ENCODE assay signal across 7 mouse cellular contexts in the genomic region with DNA sequence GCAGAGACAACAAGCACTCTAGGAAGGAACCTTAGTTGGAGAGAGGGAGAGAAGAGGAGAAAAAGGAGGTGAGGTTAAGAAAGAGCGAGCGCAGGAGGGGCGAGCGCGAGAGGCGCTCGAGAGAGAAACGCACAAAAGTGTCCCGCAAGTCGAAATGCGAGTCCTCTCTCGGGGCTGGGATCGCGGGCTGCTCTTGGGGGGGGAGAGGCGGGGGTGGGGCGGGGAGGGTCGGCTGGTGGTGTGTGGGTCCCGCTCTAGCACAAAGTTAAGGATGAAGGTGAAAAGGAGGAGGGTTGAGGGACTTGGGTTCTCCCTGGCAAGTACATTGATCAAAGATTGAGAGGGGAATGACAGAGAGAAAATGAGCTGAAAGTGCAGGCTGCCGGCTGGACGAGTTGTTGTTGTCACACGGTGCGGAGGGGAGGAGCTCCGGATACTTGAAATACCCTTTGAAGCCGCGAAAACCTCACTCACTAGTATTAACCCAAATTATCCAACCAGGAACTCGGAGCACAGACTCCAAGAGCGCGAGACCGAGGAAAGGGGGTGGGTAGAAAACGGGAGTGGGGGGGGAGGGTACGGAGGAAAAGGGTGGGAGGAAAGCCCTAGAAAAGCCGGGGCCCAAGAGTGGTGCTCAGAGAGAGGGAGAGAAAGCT. TPM values are rescaled to one million over a fixed set of nuclear protein-coding genes. Genes with fewer than 3 reads are reported as not detected.
DNase-seq lines count a peak whose midpoint lies in the region; ATAC-seq and TF ChIP-seq lines count a peak whose summit lies in the region.

A gene (minus strand): TSS at position 345 of the 656 bp plus-strand sequence.

- peak within 1 kb of the TSS; percentile 59 for H3K4me3 ChIP-seq in bone marrow macrophage, adult 2 months (ENCODE audit: insufficient read depth, low read length)
- H3K4me3 ChIP-seq in forebrain, embryonic 12.5 days (replicated peaks), result peak within 1 kb of the TSS; percentile 90
- peak within 1 kb of the TSS; percentile 93 for H3K4me3 ChIP-seq in hindbrain, embryonic 11.5 days (ENCODE audit: low read depth, low read length)
- H3K4me3 ChIP-seq in left cerebral cortex, adult 2 months, result peak within 1 kb of the TSS; percentile 57
- H3K4me3 ChIP-seq in macrophage (ENCODE audit: inconsistent target), result peak within 1 kb of the TSS; percentile 45

- H3K36me3 ChIP-seq in forebrain, embryonic 12.5 days (replicated peaks), result no peaks in the 10 kb centered on the region
- no peaks in the 10 kb centered on the region for H3K36me3 ChIP-seq in hindbrain, embryonic 11.5 days (ENCODE audit: control insufficient read depth, insufficient read depth, low read length)
- no peaks in the 10 kb centered on the region for H3K36me3 ChIP-seq in macrophage (ENCODE audit: inconsistent target)

- H3K9me3 ChIP-seq in forebrain, embryonic 12.5 days, result no peaks in the 10 kb centered on the region
- H3K9me3 ChIP-seq in hindbrain, embryonic 11.5 days (ENCODE audit: control insufficient read depth, low read length), result no peaks in the 10 kb centered on the region

- no peak for TF ChIP-seq POLR2A in bone marrow macrophage, adult 2 months (IDR thresholded peaks at IDR 0.05; ENCODE audit: borderline replicate concordance, low read depth, low read length)

- intact Hi-C loops in left cerebral cortex, adult 2 months (cut with DNase I), result no loop called here

- POLR2A ChIA-PET in Patski (lab: Charles Lee), result no interaction called here

- no peaks in the 10 kb centered on the region for H3K4me1 ChIP-seq in bone marrow macrophage, adult 2 months (ENCODE audit: control insufficient read depth, insufficient read depth, low read length)
- peaks cover 38% of the 10 kb centered on the region for H3K4me1 ChIP-seq in forebrain, embryonic 12.5 days
- peaks cover 3% of the 10 kb centered on the region; the same call in 1 of the 2 replicates for H3K4me1 ChIP-seq in hindbrain, embryonic 11.5 days (replicated peaks; ENCODE audit: control insufficient read depth, insufficient read depth, low read length)

- H3K9ac ChIP-seq in forebrain, embryonic 12.5 days, result peak within 1 kb of the TSS; percentile 98
- peak within 1 kb of the TSS; percentile 97 for H3K9ac ChIP-seq in hindbrain, embryonic 11.5 days (ENCODE audit: low read depth, low read length)

- H3K4me2 ChIP-seq in forebrain, embryonic 12.5 days, result peak within 1 kb of the TSS; percentile 72
- H3K4me2 ChIP-seq in hindbrain, embryonic 11.5 days (replicated peaks; ENCODE audit: low read depth, low read length), result peak within 1 kb of the TSS; percentile 42

- under 1% methylated on average over 32 of the region's 32 CpGs for WGBS in forebrain, embryonic 12.5 days
- WGBS in hindbrain, embryonic 11.5 days, result under 1% methylated on average over 29 of the region's 32 CpGs
- 1% methylated on average over 32 of the region's 32 CpGs for WGBS in macrophage (ENCODE audit: missing documents)

- H3K79me2 ChIP-seq in macrophage (ENCODE audit: inconsistent target), result no peaks in the 10 kb centered on the region

- H3K27ac ChIP-seq in bone marrow macrophage, adult 2 months (ENCODE audit: insufficient read depth, low read depth, low read length), result no peak within 1 kb of the TSS
- peak within 1 kb of the TSS; percentile 99 for H3K27ac ChIP-seq in forebrain, embryonic 12.5 days
- peak within 1 kb of the TSS; percentile 97 for H3K27ac ChIP-seq in hindbrain, embryonic 11.5 days (ENCODE audit: low read depth, low read length)
- H3K27ac ChIP-seq in left cerebral cortex, adult 2 months, result peak within 1 kb of the TSS; percentile 56; the same call in 1 of the 2 replicates
- no peak within 1 kb of the TSS for H3K27ac ChIP-seq in macrophage

- DNase-seq in Patski (ENCODE audit: low read depth, low spot score), result no peak
- peak; percentile 81 for DNase-seq in hindbrain, embryonic 11.5 days (ENCODE audit: low spot score)
- peak; percentile 16 to 20 for DNase-seq in left cerebral cortex, adult 2 months (ENCODE audit: extremely low spot score in 1 of 2, low spot score in 2 of 2)
- peak; percentile 35 to 37 for DNase-seq in right cerebral cortex, adult 2 months (ENCODE audit: low spot score in 2 of 2)

- in situ Hi-C loops in Patski (cut with MboI; ENCODE audit: low pct_unique_long_range_greater_than_20kb), result loop anchor here (10.0 kb wide), 1 partner anchor 835 kb away; no protein-coding TSS in a partner anchor

- H3K27me3 ChIP-seq in Patski, result peaks cover 42% of the 10 kb centered on the region
- H3K27me3 ChIP-seq in forebrain, embryonic 12.5 days, result no peaks in the 10 kb centered on the region
- no peaks in the 10 kb centered on the region for H3K27me3 ChIP-seq in hindbrain, embryonic 11.5 days (ENCODE audit: control insufficient read depth, insufficient read depth, low read length)

- peak; percentile 38 for ATAC-seq in Patski
- peak; percentile 73 for ATAC-seq in forebrain, embryonic 12.5 days (ENCODE audit: low FRiP score)
- ATAC-seq in hindbrain, embryonic 11.5 days (ENCODE audit: low FRiP score), result peak; percentile 75

- CTCF ChIA-PET in Patski (lab: Charles Lee), result no interaction called here

- TF ChIP-seq CTCF in Patski (IDR thresholded peaks at IDR 0.05), result no peak
- TF ChIP-seq CTCF in bone marrow macrophage, adult 2 months (IDR thresholded peaks at IDR 0.05; ENCODE audit: low read depth, low read length), result no peak
- TF ChIP-seq CTCF in left cerebral cortex, adult 2 months (IDR thresholded peaks at IDR 0.05), result no peak

RNA-seq across cellular contexts. Expression of the gene that starts here (rescaled TPM):
- polyA plus RNA-seq in Patski (2021), result 0.22 TPM
- not detected in 2 replicates for polyA plus RNA-seq in bone marrow macrophage, adult 2 months (2012; ENCODE audit: insufficient read depth, insufficient read length, missing spikeins)
- polyA plus RNA-seq in forebrain, embryonic 12.5 days (2016; fragmentation: Nextera tagmentation; extraction: Ambion mirVana), result 22.5 and 22.8 TPM in 2 replicates
- polyA plus RNA-seq in hindbrain, embryonic 11.5 days (2014; fragmentation: Nextera tagmentation; extraction: Ambion mirVana), result 24.3 and 33.7 TPM in 2 replicates
- total RNA-seq in left cerebral cortex, adult 2 months (2021), result 1 to 10 TPM; 3.4 to 5.6 TPM
- 1 to 10 TPM in 2 of 26 experiments, under 1 TPM in 17, not detected in 7; 0.16 to 1.2 (median 0.38) TPM for total RNA-seq in macrophage (2018; cell fraction: chromatin; rRNA removed)
- under 1 TPM in 24 of 26 experiments, not detected in 2; 0.03 to 0.58 (median 0.20) TPM for total RNA-seq in macrophage (2018; cell fraction: cytosol; rRNA removed)
- total RNA-seq in macrophage (2018; cell fraction: nucleus; rRNA removed), result 1 to 10 TPM in 3 of 26 experiments, under 1 TPM in 16, not detected in 7; 0.10 to 1.4 (median 0.48) TPM
- polyA plus RNA-seq in macrophage (2018), result 0.12 to 0.32 TPM (median 0.14 TPM) in 3 replicates

Comparison
In these comparisons a context has a peak if more than half of its experiments do, and no peak if none do; other contexts are left out.
1. RNA of the gene that starts here (polyA plus RNA-seq): 24.3 to 33.7 TPM in hindbrain, embryonic 11.5 days and 22.5 to 22.8 TPM in forebrain, embryonic 12.5 days; 0.22 TPM in Patski (single experiment), 0.12 to 0.32 TPM in macrophage and not detected in bone marrow macrophage, adult 2 months; every median in the first group is over 10 times any median in the second.
2. Peak in ATAC-seq in Patski; RNA of the gene not detected or under 1 TPM.
3. H3K27ac ChIP-seq: peak in forebrain, embryonic 12.5 days (single experiment), hindbrain, embryonic 11.5 days (single experiment) and left cerebral cortex, adult 2 months (single experiment); none in bone marrow macrophage, adult 2 months (single experiment) and macrophage (single experiment).
4. Peak in every context shown above with its lines, with median percentiles within 50 percentile points of each other: ATAC-seq and H3K4me3 ChIP-seq.